Mouse (Mus musculus) brain, embryonic 14.5 days (tissue): ENCODE results near the gene Prr19.

Experiments
- CTCF ChIP-seq: fragments of 200-500 bp; IDR thresholded peaks from 2 replicates; pipeline ENCODE4 v1.5.1; 2012; ENCODE audit warnings: inconsistent platforms, mild to moderate bottlenecking, moderate library complexity, borderline replicate concordance; ENCODE audit not compliant: insufficient read depth, insufficient read length; ENCODE audit errors: extremely low read depth
- POLR2A ChIP-seq: fragments of 200-500 bp; IDR thresholded peaks from 2 replicates; pipeline ENCODE4 v1.6.1; 2012; ENCODE audit warnings: mild to moderate bottlenecking, inconsistent platforms, borderline replicate concordance; ENCODE audit not compliant: poor library complexity, insufficient read depth, insufficient read length, severe bottlenecking; ENCODE audit errors: extremely low read depth

DNA sequence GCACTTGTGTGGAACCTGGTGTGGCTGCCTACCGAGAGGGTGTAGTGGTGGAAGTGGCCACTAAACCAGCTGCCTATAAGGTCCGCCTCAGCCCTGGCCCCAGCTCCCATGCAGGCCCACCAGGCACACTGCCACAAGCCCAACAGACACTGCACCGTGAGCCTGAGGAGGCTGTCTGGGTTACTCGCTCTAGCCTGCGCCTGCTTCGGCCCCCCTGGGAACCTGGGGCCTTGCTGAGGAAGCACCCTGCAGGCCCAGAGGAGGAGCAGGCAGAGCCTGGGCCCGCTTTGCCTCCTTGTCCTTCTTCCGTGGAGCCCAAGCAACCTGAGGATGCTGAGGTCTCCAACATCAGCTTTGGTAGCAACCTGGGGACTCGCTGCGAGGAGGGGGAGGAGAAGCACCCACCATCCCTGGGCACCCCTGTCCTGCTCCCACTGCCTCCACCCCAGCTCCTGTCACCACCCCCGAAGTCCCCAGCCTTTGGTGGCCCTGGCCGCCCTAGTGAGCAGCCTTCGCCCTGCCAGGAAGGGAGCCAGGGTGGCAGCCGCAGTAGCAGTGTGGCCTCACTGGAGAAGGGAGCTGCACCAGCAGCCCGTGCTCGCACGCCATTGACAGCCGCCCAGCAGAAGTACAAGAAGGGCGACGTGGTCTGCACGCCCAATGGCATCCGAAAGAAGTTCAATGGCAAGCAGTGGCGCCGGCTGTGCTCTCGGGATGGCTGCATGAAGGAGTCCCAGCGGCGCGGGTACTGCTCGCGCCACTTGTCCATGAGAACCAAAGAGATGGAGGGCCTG lies 29.4 kb upstream of the Prr19 start:
- no peak for TF ChIP-seq CTCF
- no peak for TF ChIP-seq POLR2A
